Mouse (Mus musculus): Measurements from ENCODE around the gene Ptgir. TPM values are rescaled to one million over a fixed set of nuclear protein-coding genes. Genes with fewer than 3 reads are reported as not detected.

Gene Ptgir
- total RNA-seq, 2 experiments from 2014 or later = 0.11 to 0.21 TPM

DNA sequence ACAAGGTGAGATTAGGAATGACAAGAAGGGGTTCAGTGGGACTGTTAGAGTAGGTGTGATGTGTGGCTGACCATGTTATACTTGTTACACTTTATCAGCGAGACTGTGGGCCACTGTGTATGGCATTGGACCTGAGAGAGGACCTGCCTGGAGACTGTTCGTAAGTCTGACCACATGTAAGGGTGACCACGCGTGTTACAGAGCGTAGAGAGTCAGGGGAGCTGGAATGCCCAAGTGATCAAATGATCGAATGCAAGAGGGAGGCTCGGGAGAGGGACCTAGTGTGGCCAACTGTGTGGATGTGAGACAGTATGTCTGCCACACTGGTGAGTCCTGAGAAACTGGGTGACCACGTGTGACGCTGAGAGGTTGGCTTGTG is 13.9 kb upstream of the Ptgir start:
- no peak overlapping the region for H3K27ac ChIP-seq
- no peak for DNase-seq (ENCODE audit: extremely low spot score in 1 of 2, low spot score in 2 of 2)
- intact Hi-C loops (cut with DNase I) = loop anchor here (1.0 kb wide), 1 partner anchor 18 kb away; no protein-coding TSS in a partner anchor
- TF ChIP-seq CTCF (IDR thresholded peaks at IDR 0.05) = no peak
- H3K4me3 ChIP-seq = no peak overlapping the region

DNA sequence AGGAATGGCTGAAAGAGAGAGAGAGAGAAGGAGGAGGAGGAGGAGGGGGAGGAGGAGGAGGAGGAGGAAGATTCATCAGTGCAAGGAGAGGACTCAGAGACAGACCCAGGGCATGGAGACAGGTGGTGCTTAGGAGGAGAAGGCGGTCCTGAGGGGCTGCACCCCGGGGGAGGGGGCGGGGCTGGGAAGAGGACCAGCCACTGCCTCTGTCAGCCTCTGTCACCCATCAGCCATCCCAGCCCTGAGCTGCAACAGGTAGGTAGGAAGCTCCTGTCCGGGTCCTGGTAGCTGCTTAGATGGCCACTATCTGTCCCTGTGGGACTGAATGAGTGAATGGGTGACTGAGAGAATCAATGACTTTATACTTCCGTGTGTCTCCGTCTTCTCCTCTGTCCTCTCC is 12.7 kb upstream of the Ptgir start:
- no peak for TF ChIP-seq CTCF (IDR thresholded peaks at IDR 0.05)
- Histone ChIP-seq H3K4me3 (no peak overlapping the region), H3K27ac (no peak overlapping the region)
- DNase-seq (ENCODE audit: extremely low spot score in 1 of 2, low spot score in 2 of 2) = no peak
- intact Hi-C loops (cut with DNase I) = no loop called here

DNA sequence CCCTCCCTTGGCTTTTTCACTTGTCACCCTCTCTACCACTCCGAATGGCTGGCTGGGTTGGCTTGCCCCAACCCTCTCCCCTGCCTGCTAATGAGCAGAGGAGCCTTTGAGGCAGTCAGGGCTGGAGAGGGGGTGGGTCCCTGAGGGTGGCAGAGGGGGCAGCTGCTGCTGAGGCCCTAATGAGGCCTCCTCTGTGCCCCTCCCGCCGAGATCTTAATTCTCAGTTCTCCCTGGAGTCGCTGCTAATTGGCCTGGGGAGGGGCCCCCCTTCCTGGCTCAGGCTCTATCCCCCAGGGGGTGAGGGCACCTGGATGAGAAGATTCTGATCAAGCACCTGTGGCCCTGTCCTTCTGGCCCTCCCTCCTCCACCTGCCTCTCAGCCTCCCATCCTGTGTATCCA is 12.0 kb upstream of the Ptgir start:
- no peak overlapping the region for H3K4me3 ChIP-seq
- H3K27ac ChIP-seq = no peak overlapping the region
- TF ChIP-seq CTCF (IDR thresholded peaks at IDR 0.05) = no peak
- intact Hi-C loops (cut with DNase I) = no loop called here
- no peak for DNase-seq (ENCODE audit: extremely low spot score in 1 of 2, low spot score in 2 of 2)

DNA sequence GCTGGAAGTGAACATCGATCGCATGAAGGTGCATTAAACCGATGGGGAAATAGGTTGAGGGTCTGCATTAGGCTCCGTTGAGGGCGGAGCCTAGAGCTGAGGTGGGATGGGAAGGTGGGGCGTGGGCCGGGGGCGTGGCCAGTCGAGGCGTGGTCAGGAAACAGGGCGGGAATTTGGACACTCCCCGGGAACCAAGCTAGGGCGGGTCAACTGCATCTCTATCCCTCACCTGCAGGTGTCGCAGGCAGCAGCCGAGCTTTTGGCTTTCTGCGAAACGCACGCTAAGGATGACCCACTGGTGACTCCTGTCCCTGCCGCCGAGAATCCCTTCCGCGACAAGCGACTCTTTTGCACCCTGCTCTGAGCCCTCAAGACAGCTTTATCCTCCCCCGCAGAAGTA is 11.3 kb upstream of the Ptgir start:
- Histone ChIP-seq H3K4me3 (peak overlapping the region; percentile 21; the same call in 1 of the 2 replicates), H3K27ac (no peak overlapping the region)
- peak; percentile 72 to 83 for DNase-seq (ENCODE audit: extremely low spot score in 1 of 2, low spot score in 2 of 2)
- intact Hi-C loops (cut with DNase I) = loop anchor here (1.0 kb wide), 1 partner anchor 18 kb away; no protein-coding TSS in a partner anchor
- peak; percentile 88 for TF ChIP-seq CTCF (IDR thresholded peaks at IDR 0.05)

DNA sequence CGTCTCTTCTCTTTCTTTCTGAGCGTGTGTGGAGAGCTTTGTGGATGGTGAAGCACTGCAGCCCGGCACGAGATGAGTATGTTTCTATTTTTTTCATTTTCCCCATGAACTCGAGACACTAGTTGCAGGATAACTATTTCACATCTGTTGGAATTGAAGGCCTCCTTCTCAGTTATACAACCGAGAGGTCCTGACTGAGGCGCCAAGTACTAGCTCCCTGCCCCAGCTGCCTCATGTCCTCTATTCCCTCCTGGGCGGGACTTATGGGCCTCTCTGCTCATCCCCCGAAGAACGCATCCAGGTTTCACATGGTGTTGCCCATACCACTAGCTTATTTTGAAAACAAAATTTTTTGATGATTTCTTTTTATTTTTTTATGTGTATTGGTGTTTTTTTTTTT is 10.8 kb upstream of the Ptgir start:
- H3K27ac ChIP-seq = no peak overlapping the region
- intact Hi-C loops (cut with DNase I) = loop anchor here (1.0 kb wide), 1 partner anchor 18 kb away; no protein-coding TSS in a partner anchor
- no peak overlapping the region for H3K4me3 ChIP-seq
- no peak for DNase-seq (ENCODE audit: extremely low spot score in 1 of 2, low spot score in 2 of 2)
- TF ChIP-seq CTCF (IDR thresholded peaks at IDR 0.05) = no peak

DNA sequence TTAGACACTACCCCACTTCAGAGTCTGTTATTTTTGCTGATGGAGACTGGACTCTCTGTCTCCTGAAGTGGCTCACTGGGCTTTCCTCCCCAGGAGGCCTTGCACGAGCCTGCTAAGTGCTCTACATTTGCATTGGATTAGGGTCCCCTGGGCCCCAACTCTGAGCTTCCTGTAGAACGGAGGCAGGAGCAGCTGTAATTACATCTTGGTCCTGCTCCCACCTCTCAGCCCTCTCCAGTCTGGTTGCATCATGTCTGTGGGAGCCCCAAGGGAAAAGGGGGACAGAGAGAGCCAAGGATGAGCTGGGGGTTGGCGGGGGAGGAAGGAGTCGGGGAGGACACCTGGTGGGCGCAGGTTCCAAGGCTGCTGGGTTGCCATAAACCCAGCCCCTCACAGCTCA is 5.8 kb upstream of the Ptgir start:
- no peak overlapping the region for H3K4me3 ChIP-seq
- no peak for DNase-seq (ENCODE audit: extremely low spot score in 1 of 2, low spot score in 2 of 2)
- H3K27ac ChIP-seq = no peak overlapping the region
- TF ChIP-seq CTCF (IDR thresholded peaks at IDR 0.05) = no peak
- intact Hi-C loops (cut with DNase I) = loop anchor here (5.0 kb wide), 1 partner anchor 38 kb away; no protein-coding TSS in a partner anchor

DNA sequence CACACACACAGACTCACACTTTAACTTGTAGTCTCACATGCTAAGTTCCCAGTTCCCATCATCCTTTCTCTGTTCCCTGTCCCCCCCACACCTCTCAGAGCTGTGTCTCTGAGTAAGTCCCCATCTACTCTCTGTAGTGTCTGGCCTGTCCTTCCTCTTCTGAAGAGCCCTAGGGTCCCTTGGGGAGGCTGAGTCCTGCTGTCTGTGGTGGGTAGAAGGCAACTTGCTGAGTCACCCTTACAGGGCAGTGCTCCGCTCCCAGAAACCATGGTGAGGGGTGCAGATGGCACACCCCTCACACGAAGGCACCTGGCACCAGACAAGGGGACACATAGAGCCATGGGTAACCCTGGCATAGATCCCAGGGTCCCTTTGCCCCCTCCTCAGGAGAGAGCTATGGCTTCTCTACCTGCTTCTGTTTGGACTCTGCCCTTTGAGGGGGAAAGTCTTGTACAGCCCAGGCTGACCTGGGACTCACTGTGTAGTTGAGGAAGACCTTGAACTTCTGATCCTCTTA is 2.8 kb upstream of the Ptgir start:
- Histone ChIP-seq H3K27ac (no peak overlapping the region), H3K4me3 (no peak overlapping the region)
- no peak for DNase-seq (ENCODE audit: extremely low spot score in 1 of 2, low spot score in 2 of 2)
- intact Hi-C loops (cut with DNase I) = loop anchor here (5.0 kb wide), 1 partner anchor 41 kb away; no protein-coding TSS in a partner anchor
- TF ChIP-seq CTCF (IDR thresholded peaks at IDR 0.05) = no peak

DNA sequence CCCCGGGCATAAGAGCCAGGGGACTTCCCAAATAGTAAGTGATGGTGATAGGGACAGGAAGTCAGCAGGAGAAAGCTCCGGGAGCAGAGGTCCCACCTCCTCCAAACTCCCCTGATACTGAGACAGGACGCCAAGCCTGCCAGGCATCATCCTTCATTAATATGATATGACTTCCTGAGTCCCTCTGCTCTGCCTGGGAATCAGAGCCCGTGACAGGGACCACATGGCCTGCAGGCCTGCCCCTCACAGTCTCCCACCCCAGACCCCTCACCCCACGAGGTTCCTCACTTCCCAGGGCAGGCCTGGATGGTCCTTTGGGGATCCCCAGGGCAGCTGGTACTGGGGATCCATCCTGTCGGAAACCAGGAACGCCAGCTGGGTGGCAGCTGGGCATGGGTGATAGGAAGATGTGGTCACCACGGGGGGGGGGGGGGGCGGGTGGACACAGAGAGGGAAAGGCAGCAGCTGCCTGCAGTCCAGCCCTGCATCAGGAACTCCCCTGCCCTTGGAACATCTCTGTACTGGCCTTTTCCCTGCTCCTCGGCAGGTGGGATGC is 2.1 kb upstream of the Ptgir start:
- intact Hi-C loops (cut with DNase I) = loop anchor here (5.0 kb wide), 1 partner anchor 42 kb away; no protein-coding TSS in a partner anchor
- no peak for TF ChIP-seq CTCF (IDR thresholded peaks at IDR 0.05)
- no peak for DNase-seq (ENCODE audit: extremely low spot score in 1 of 2, low spot score in 2 of 2)
- Histone ChIP-seq H3K27ac (no peak overlapping the region), H3K4me3 (no peak overlapping the region)

DNA sequence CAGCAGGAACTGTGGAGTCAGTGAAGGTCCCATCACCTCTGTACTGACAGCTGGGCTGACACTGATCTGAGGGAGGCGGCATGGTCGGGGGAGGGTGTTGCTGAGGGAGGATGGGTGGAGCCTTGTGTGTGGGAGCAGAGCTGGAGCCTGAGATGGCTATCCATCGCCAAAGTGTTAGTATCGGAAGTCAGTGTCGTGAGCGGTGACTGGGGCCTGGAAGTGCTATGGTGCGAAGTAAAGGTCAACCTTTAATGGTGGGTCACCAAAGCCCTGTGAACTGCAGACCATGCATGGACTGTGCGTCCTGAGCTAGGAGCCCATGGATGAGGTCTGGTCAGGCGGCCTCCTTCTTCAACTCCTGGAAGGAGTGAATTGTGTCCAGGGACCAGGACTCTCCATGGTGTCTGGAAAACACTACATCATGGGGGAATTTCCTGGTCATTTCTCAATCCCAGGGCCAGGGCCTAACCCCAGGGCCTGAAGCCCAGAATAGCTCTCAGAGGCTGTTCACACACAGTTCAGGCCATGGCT is 734 bp upstream of the Ptgir start:
- Histone ChIP-seq H3K27ac (no peak overlapping the region), H3K4me3 (no peak overlapping the region)
- intact Hi-C loops (cut with DNase I) = no loop called here
- TF ChIP-seq CTCF (IDR thresholded peaks at IDR 0.05) = no peak
- no peak for DNase-seq (ENCODE audit: extremely low spot score in 1 of 2, low spot score in 2 of 2)

DNA sequence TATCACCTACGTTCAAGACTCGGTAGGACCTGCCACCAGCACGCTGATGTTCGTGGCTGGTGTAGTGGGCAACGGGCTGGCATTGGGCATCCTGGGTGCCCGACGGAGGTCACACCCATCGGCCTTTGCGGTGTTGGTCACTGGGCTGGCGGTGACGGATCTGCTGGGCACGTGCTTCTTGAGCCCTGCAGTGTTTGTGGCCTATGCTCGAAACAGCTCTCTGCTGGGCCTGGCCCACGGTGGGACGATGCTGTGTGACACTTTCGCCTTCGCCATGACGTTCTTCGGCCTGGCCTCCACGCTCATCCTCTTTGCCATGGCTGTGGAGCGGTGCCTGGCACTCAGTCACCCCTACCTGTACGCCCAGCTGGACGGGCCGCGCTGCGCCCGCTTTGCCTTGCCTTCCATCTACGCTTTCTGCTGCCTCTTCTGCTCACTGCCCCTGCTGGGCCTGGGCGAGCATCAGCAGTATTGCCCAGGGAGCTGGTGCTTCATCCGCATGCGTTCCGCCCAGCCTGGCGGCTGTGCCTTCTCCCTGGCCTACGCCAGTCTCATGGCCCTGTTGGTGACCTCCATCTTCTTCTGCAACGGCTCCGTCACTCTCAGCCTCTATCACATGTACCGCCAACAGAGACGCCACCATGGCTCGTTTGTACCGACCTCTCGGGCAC is 734 bp downstream of the Ptgir start:
- intact Hi-C loops (cut with DNase I) = no loop called here
- no peak for TF ChIP-seq CTCF (IDR thresholded peaks at IDR 0.05)
- Histone ChIP-seq H3K27ac (no peak overlapping the region), H3K4me3 (no peak overlapping the region)
- DNase-seq (ENCODE audit: extremely low spot score in 1 of 2, low spot score in 2 of 2) = no peak

DNA sequence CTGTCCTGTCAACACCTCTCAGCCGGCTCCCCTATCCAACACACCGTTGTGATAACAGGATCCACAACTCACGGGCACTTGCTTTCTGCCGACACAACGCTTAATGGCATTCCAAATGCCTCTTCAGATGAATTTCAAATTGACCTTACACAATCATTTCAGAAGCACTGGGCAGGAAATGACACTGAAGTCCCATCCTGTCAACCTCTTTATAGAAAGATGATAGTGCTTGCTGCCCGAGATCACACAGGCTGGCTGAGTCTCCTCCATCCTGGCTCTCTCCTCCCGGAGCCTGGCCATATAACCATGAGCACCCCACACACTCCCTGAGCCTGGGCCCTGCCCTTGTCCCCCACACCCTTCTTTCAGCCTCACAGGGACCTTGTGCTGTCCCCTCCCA is 1.6 kb downstream of the Ptgir start:
- no peak overlapping the region for H3K4me3 ChIP-seq
- TF ChIP-seq CTCF (IDR thresholded peaks at IDR 0.05) = no peak
- no peak for DNase-seq (ENCODE audit: extremely low spot score in 1 of 2, low spot score in 2 of 2)
- intact Hi-C loops (cut with DNase I) = no loop called here
- H3K27ac ChIP-seq = no peak overlapping the region

DNA sequence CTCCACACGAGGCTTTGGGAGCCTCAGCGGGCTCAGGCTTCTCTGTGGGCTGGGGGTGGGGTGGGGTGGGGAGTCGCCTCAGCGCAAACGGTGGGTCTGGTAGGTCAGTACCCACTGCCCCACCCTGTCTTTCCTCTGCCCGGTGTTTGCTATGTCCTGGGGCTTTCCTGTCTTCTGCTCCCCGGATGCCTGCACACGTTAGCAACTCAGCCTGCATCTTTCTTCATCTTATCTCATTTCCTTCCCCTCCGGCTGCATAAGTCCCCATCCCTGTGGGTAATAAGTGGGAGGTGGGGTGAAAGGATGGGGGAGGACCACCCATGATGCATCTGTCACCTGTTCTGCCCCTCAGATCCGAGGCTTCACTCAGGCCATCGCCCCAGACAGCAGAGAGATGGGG is 2.1 kb downstream of the Ptgir start:
- TF ChIP-seq CTCF (IDR thresholded peaks at IDR 0.05) = no peak
- intact Hi-C loops (cut with DNase I) = no loop called here
- DNase-seq (ENCODE audit: extremely low spot score in 1 of 2, low spot score in 2 of 2) = no peak
- Histone ChIP-seq H3K27ac (no peak overlapping the region), H3K4me3 (no peak overlapping the region)

Measured in left cerebral cortex, adult 2 months (tissue).